Mouse (Mus musculus): ENCODE measurements around the gene Osbpl2. TPM values are rescaled to one million over a fixed set of nuclear protein-coding genes. Genes with fewer than 3 reads are reported as not detected.

Gene Osbpl2
- polyA plus RNA-seq, 2 experiments = 4.4 to 7.9 TPM

DNA sequence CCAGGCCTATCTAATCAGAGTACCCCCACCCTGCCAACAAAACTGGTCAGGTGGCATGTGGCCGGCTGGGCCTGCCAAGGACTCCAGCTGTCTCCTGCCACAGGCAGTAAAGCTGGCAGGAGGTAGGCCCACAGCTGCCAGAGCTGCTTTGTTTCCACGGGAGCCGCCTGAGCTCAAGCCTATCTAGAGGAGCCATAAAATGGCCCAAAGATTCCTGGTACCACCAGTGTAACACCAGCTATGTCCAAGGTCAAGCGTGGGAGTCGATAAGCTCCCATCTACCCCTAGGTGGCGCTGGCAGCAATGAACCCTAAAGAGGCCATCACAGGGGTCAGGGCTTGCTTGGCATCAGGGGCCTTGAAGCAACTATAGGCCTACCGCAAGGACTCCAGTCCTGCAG, 88.7 kb downstream of the Osbpl2 start:
- H3K27ac ChIP-seq = no peak overlapping the region
- peak; percentile 78 for TF ChIP-seq CTCF (IDR thresholded peaks at IDR 0.05; ENCODE audit: low read depth)
- no peak for TF ChIP-seq EP300 (IDR thresholded peaks at IDR 0.05; ENCODE audit: low read depth)
- WGBS (ENCODE audit: insufficient replicate concordance) = 59% methylated on average over 7 of the region's 7 CpGs
- H3K27me3 ChIP-seq (ENCODE audit: control insufficient read depth, insufficient read depth, low read length) = no peaks in the 10 kb centered on the region
- no peaks in the 10 kb centered on the region for H3K9me3 ChIP-seq (ENCODE audit: control insufficient read depth, low read length)
- ATAC-seq (ENCODE audit: insufficient read depth) = no peak
- no peaks in the 10 kb centered on the region for H3K36me3 ChIP-seq (replicated peaks; ENCODE audit: control insufficient read depth, insufficient read depth, low read depth)
- H3K4me1 ChIP-seq (replicated peaks; ENCODE audit: control insufficient read depth in 2 of 2, insufficient read depth in 2 of 2, low read length in 1 of 2) = no peaks in the 10 kb centered on the region
- no peak for DNase-seq (ENCODE audit: low read depth in 3 of 3, low spot score in 3 of 3)
- no peak overlapping the region for H3K9ac ChIP-seq (replicated peaks)
- H3K4me2 ChIP-seq (ENCODE audit: low read depth) = no peak overlapping the region
- no peak overlapping the region for H3K4me3 ChIP-seq (ENCODE audit: insufficient read depth in 1 of 2, low read depth in 2 of 2, low read length in 2 of 2)

DNA sequence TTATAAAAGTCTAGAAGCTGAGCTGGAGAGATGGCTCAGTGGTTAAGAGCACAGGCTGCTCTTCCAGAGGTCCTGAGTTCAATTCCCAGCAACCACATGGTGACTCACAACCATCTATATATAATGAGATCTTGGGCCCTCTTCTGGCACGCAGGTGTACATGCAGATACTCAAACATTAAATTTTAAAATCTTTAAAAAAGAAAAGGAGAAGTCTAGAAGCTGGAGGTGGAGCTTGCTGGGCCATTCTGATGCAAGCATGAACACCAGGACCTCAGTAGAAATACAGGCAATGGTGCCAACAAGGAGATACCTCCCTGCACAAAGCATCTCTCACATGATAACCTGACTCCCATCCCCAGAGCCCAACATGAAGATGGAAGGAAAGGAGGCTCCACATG, 89.9 kb downstream of the Osbpl2 start:
- WGBS (ENCODE audit: insufficient replicate concordance) = 38% methylated on average over 1 of the region's 1 CpGs
- TF ChIP-seq EP300 (IDR thresholded peaks at IDR 0.05; ENCODE audit: low read depth) (no peak), CTCF (IDR thresholded peaks at IDR 0.05; ENCODE audit: low read depth) (no peak)
- no peaks in the 10 kb centered on the region for H3K9me3 ChIP-seq (ENCODE audit: control insufficient read depth, low read length)
- no peaks in the 10 kb centered on the region for H3K36me3 ChIP-seq (replicated peaks; ENCODE audit: control insufficient read depth, insufficient read depth, low read depth)
- no peaks in the 10 kb centered on the region for H3K4me1 ChIP-seq (replicated peaks; ENCODE audit: control insufficient read depth in 2 of 2, insufficient read depth in 2 of 2, low read length in 1 of 2)
- ATAC-seq (ENCODE audit: insufficient read depth) (no peak), DNase-seq (ENCODE audit: low read depth in 3 of 3, low spot score in 3 of 3) (no peak)
- H3K27ac ChIP-seq = no peak overlapping the region
- H3K27me3 ChIP-seq (ENCODE audit: control insufficient read depth, insufficient read depth, low read length) = no peaks in the 10 kb centered on the region
- H3K4me2 ChIP-seq (ENCODE audit: low read depth) = no peak overlapping the region
- no peak overlapping the region for H3K4me3 ChIP-seq (ENCODE audit: insufficient read depth in 1 of 2, low read depth in 2 of 2, low read length in 2 of 2)
- H3K9ac ChIP-seq (replicated peaks) = no peak overlapping the region

DNA sequence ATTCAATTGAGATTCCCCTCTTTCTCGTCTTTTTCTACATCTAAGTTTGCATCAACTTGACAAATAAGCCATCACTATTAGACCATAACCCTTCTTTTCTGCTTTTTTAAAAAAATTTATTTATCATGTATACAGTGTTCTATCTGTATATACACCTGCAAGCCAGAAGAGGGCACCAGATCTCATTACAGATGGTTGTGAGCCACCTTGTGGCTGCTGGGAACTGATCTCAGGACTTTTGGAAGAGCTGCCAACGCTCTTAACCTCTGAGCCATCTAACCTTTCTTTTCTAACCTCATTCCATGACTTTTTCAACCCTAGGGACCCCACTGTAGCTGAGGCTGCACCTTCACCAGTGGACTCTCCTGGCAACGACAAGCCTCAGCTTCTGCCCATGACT, 93.1 kb downstream of the Osbpl2 start:
- ATAC-seq (ENCODE audit: insufficient read depth) = no peak
- Histone ChIP-seq H3K27me3 (ENCODE audit: control insufficient read depth, insufficient read depth, low read length) (no peaks in the 10 kb centered on the region), H3K4me2 (ENCODE audit: low read depth) (no peak overlapping the region), H3K36me3 (replicated peaks; ENCODE audit: control insufficient read depth, insufficient read depth, low read depth) (no peaks in the 10 kb centered on the region), H3K4me3 (ENCODE audit: insufficient read depth in 1 of 2, low read depth in 2 of 2, low read length in 2 of 2) (no peak overlapping the region), H3K4me1 (replicated peaks; ENCODE audit: control insufficient read depth in 2 of 2, insufficient read depth in 2 of 2, low read length in 1 of 2) (no peaks in the 10 kb centered on the region), H3K27ac (no peak overlapping the region), H3K9me3 (ENCODE audit: control insufficient read depth, low read length) (no peaks in the 10 kb centered on the region), H3K9ac (replicated peaks) (no peak overlapping the region)
- DNase-seq (ENCODE audit: low read depth in 3 of 3, low spot score in 3 of 3) = no peak
- peak; percentile 37; the same call in 1 of the 2 replicates for TF ChIP-seq CTCF (IDR thresholded peaks at IDR 0.05; ENCODE audit: low read depth)
- no peak for TF ChIP-seq EP300 (IDR thresholded peaks at IDR 0.05; ENCODE audit: low read depth)
- 75% methylated on average over 3 of the region's 3 CpGs for WGBS (ENCODE audit: insufficient replicate concordance)

Small RNA genes lying within 50 kb of the gene (microRNA-seq; reads per million reads assigned to microRNA genes)
- gene Mir7005 = not detected

Other genes starting within 250 kb of the Osbpl2 start
- gene Taf4, start 142.7 kb upstream of the Osbpl2 start, polyA plus RNA-seq (2012; rRNA removed) = 4.3 and 5.7 TPM in 2 replicates
- 2.1 and 2.3 TPM in 2 replicates for gene Taf4, start 142.7 kb upstream of the Osbpl2 start, polyA plus RNA-seq (2014; fragmentation: Nextera tagmentation; extraction: Ambion mirVana)
- 6.0 and 10.7 TPM in 2 replicates for gene Lsm14b, start 94.3 kb upstream of the Osbpl2 start, polyA plus RNA-seq (2012; rRNA removed)
- gene Lsm14b, start 94.3 kb upstream of the Osbpl2 start, polyA plus RNA-seq (2014; fragmentation: Nextera tagmentation; extraction: Ambion mirVana) = 1.5 and 1.7 TPM in 2 replicates
- 115 and 150 TPM in 2 replicates for gene Psma7, start 76.9 kb upstream of the Osbpl2 start, polyA plus RNA-seq (2012; rRNA removed)
- gene Psma7, start 76.9 kb upstream of the Osbpl2 start, polyA plus RNA-seq (2014; fragmentation: Nextera tagmentation; extraction: Ambion mirVana) = 310 and 347 TPM in 2 replicates
- 1.0 and 1.3 TPM in 2 replicates for gene Ss18l1, start 76.8 kb upstream of the Osbpl2 start, polyA plus RNA-seq (2012; rRNA removed)
- gene Ss18l1, start 76.8 kb upstream of the Osbpl2 start, polyA plus RNA-seq (2014; fragmentation: Nextera tagmentation; extraction: Ambion mirVana) = 0.37 and 0.44 TPM in 2 replicates
- gene Mtg2, start 48.7 kb upstream of the Osbpl2 start, polyA plus RNA-seq (2012; rRNA removed) = 7.7 and 8.5 TPM in 2 replicates
- gene Mtg2, start 48.7 kb upstream of the Osbpl2 start, polyA plus RNA-seq (2014; fragmentation: Nextera tagmentation; extraction: Ambion mirVana) = 9.9 and 10.7 TPM in 2 replicates
- gene Hrh3, start 14.8 kb upstream of the Osbpl2 start, polyA plus RNA-seq (2012; rRNA removed) = 0.02 TPM in 1 of 2 replicates, not detected in the other
- gene Hrh3, start 14.8 kb upstream of the Osbpl2 start, polyA plus RNA-seq (2014; fragmentation: Nextera tagmentation; extraction: Ambion mirVana) = not detected in 2 replicates
- gene Adrm1, start 52.2 kb downstream of the Osbpl2 start, polyA plus RNA-seq (2012; rRNA removed) = 51.7 and 53.3 TPM in 2 replicates
- 77.8 and 80.5 TPM in 2 replicates for gene Adrm1, start 52.2 kb downstream of the Osbpl2 start, polyA plus RNA-seq (2014; fragmentation: Nextera tagmentation; extraction: Ambion mirVana)
- 2.7 and 2.9 TPM in 2 replicates for gene Lama5, start 106.6 kb downstream of the Osbpl2 start, polyA plus RNA-seq (2012; rRNA removed)
- gene Lama5, start 106.6 kb downstream of the Osbpl2 start, polyA plus RNA-seq (2014; fragmentation: Nextera tagmentation; extraction: Ambion mirVana) = 1.7 and 1.9 TPM in 2 replicates
- 1,402 and 1,840 TPM in 2 replicates for gene Rps21, start 138.1 kb downstream of the Osbpl2 start, polyA plus RNA-seq (2012; rRNA removed)
- 511 and 539 TPM in 2 replicates for gene Rps21, start 138.1 kb downstream of the Osbpl2 start, polyA plus RNA-seq (2014; fragmentation: Nextera tagmentation; extraction: Ambion mirVana)
- 4.9 and 5.6 TPM in 2 replicates for gene Cables2, start 154.2 kb downstream of the Osbpl2 start, polyA plus RNA-seq (2012; rRNA removed)
- 3.3 and 4.9 TPM in 2 replicates for gene Cables2, start 154.2 kb downstream of the Osbpl2 start, polyA plus RNA-seq (2014; fragmentation: Nextera tagmentation; extraction: Ambion mirVana)
- gene Rbbp8nl, start 170.6 kb downstream of the Osbpl2 start, polyA plus RNA-seq (2012; rRNA removed) = 0.02 TPM in 2 replicates
- gene Rbbp8nl, start 170.6 kb downstream of the Osbpl2 start, polyA plus RNA-seq (2014; fragmentation: Nextera tagmentation; extraction: Ambion mirVana) = not detected in 2 replicates
- 0.27 and 0.35 TPM in 2 replicates for gene Gata5, start 215.4 kb downstream of the Osbpl2 start, polyA plus RNA-seq (2012; rRNA removed)
- gene Gata5, start 215.4 kb downstream of the Osbpl2 start, polyA plus RNA-seq (2014; fragmentation: Nextera tagmentation; extraction: Ambion mirVana) = 0.20 and 0.22 TPM in 2 replicates